Mouse (Mus musculus) layer of hippocampus, adult 9-10 months (tissue): ENCODE data around the gene Tnfaip6.
"Not testable (repeated sequence)": the region's sequence is repeated elsewhere in the genome, so short reads cannot be mapped to it uniquely, and the experiment has no call there.

ENCODE experiments used
- DNase-seq: peaks from one replicate; pipeline ENCODE4 v3.0.0; 2022; ENCODE audit warnings: low spot score

Tnfaip6 gene

GRCm38 (mm10) chr2:52037882-52038281, at the start of gene Tnfaip6:
Gene Tnfaip6, plus strand, starts transcription at chr2:52038009.
- DNase-seq, result peak; percentile 22

- DNase-seq, result no peak
Observed at GRCm38 (mm10) chr2:51989559-51989958, 48.2 kb upstream of the Tnfaip6 start.

GRCm38 (mm10) chr2:51991447-51991846, 46.4 kb upstream of the Tnfaip6 start:
- DNase-seq, result no peak

- DNase-seq, result no peak
Observed at GRCm38 (mm10) chr2:51999996-52000395, 37.8 kb upstream of the Tnfaip6 start.

- DNase-seq, result no peak
Observed at GRCm38 (mm10) chr2:52001521-52001920, 36.3 kb upstream of the Tnfaip6 start.

GRCm38 (mm10) chr2:52002299-52002698, 35.5 kb upstream of the Tnfaip6 start:
- not testable (repeated sequence) for DNase-seq

- DNase-seq, result no peak
Observed at GRCm38 (mm10) chr2:52006380-52006779, 31.4 kb upstream of the Tnfaip6 start.

- not testable (repeated sequence) for DNase-seq
Observed at GRCm38 (mm10) chr2:52011820-52012219, 26.0 kb upstream of the Tnfaip6 start.

GRCm38 (mm10) chr2:52013306-52013820, 24.4 kb upstream of the Tnfaip6 start:
- DNase-seq, result no peak

- DNase-seq, result no peak
Observed at GRCm38 (mm10) chr2:52016361-52016760, 21.4 kb upstream of the Tnfaip6 start.

- DNase-seq, result no peak
Observed at GRCm38 (mm10) chr2:52027061-52027460, 10.7 kb upstream of the Tnfaip6 start.

- DNase-seq, result no peak
Observed at GRCm38 (mm10) chr2:52029426-52029825, 8.4 kb upstream of the Tnfaip6 start.

- no peak for DNase-seq
Observed at GRCm38 (mm10) chr2:52031491-52031890, 6.3 kb upstream of the Tnfaip6 start.

- DNase-seq, result no peak
Observed at GRCm38 (mm10) chr2:52034601-52035000, 3.2 kb upstream of the Tnfaip6 start.

- no peak for DNase-seq
Observed at GRCm38 (mm10) chr2:52035144-52035543, 2.7 kb upstream of the Tnfaip6 start.

- DNase-seq, result no peak
Observed at GRCm38 (mm10) chr2:52036929-52037595, 747 bp upstream of the Tnfaip6 start.

GRCm38 (mm10) chr2:52038558-52038957, 749 bp downstream of the Tnfaip6 start:
- DNase-seq, result no peak

GRCm38 (mm10) chr2:52039083-52039801, 1.4 kb downstream of the Tnfaip6 start:
- no peak for DNase-seq

GRCm38 (mm10) chr2:52042132-52042531, 4.3 kb downstream of the Tnfaip6 start:
- DNase-seq, result no peak

- DNase-seq, result no peak
Observed at GRCm38 (mm10) chr2:52042714-52043113, 4.9 kb downstream of the Tnfaip6 start.

GRCm38 (mm10) chr2:52043485-52043884, 5.7 kb downstream of the Tnfaip6 start:
- DNase-seq, result no peak

GRCm38 (mm10) chr2:52046032-52046431, 8.2 kb downstream of the Tnfaip6 start:
- DNase-seq, result no peak

- DNase-seq, result no peak
Observed at GRCm38 (mm10) chr2:52050823-52051222, 13.0 kb downstream of the Tnfaip6 start.
